Mouse (Mus musculus): ENCODE measurements around the gene Flot2. TPM values are rescaled to one million over a fixed set of nuclear protein-coding genes. Genes with fewer than 3 reads are reported as not detected.
A peak's percentile ranks its signal among the peaks of the same experiment; 100 is the strongest.

Flot2 gene
- polyA plus RNA-seq, 1 experiment = 5.4 TPM

- H3K4me1 ChIP-seq (ENCODE audit: control insufficient read depth) = peaks cover 92% of the 10 kb centered on the region
- H3K36me3 ChIP-seq (ENCODE audit: control insufficient read depth) = peaks cover 86% of the 10 kb centered on the region
- TF ChIP-seq TAL1 (IDR thresholded peaks at IDR 0.05; ENCODE audit: low read length) (no peak), GATA1 (IDR thresholded peaks at IDR 0.05; ENCODE audit: low read length) (no peak)
These were observed 34.8 kb downstream of the Flot2 start for GRCm38 (mm10) chr11:78072425-78073130.

DNA sequence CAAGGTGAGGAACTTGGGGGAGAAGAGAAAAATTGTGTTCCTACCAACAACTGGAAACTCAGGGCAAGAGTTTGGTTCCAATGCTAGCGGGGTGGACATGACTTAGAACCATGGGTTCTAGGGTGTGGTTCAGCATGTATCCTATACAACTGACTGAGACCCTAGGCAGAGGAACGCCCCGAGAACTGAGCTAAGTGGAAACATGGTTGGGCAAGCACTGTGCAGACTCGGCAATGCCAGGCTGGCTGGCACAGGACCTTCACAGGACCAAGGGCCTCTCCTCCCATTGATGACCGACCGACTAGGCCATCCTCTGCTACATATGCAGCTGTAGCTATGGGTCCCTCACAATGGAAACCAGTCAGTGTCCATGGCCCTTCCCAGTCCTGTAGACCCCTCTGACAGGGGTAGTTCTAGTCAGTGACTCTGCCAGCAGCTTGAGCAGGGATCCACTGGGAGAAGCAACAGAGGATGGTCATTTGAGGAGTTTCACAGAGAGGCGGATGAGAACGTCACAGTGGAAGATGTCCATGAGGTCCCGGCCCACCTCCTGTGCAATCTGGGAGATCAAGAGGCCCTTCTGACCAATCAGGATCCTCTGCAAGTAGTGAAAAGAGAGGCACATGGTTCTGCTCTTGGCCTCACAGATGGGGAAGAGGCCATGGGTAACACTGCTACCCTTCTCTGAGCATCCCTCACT lies 36.0 kb downstream of the Flot2 start:
- H3K4me3 ChIP-seq (replicated peaks) = peak overlapping the region; percentile 74
- H3K36me3 ChIP-seq (ENCODE audit: control insufficient read depth) = peaks cover 89% of the 10 kb centered on the region
- peaks cover 89% of the 10 kb centered on the region for H3K4me1 ChIP-seq (ENCODE audit: control insufficient read depth)
- TF ChIP-seq TAL1 (IDR thresholded peaks at IDR 0.05; ENCODE audit: low read length) (no peak), GATA1 (IDR thresholded peaks at IDR 0.05; ENCODE audit: low read length) (no peak)
- no peaks in the 10 kb centered on the region for H3K9me3 ChIP-seq (ENCODE audit: control insufficient read depth, low read length)
- no peaks in the 10 kb centered on the region for H3K27me3 ChIP-seq (ENCODE audit: control insufficient read depth)

More at GRCm38 (mm10) chr11:78072425-78073130, 34.8 kb downstream of the Flot2 start:
- Histone ChIP-seq H3K9me3 (ENCODE audit: control insufficient read depth, low read length) (no peaks in the 10 kb centered on the region), H3K27me3 (ENCODE audit: control insufficient read depth) (no peaks in the 10 kb centered on the region), H3K4me3 (replicated peaks) (peak overlapping the region; percentile 74)

- TF ChIP-seq GATA1 (IDR thresholded peaks at IDR 0.05; ENCODE audit: low read length) (peak; percentile 94), TAL1 (IDR thresholded peaks at IDR 0.05; ENCODE audit: low read length) (no peak)
- Histone ChIP-seq H3K27me3 (ENCODE audit: control insufficient read depth) (no peaks in the 10 kb centered on the region), H3K9me3 (ENCODE audit: control insufficient read depth, low read length) (no peaks in the 10 kb centered on the region), H3K36me3 (ENCODE audit: control insufficient read depth) (peaks cover 91% of the 10 kb centered on the region), H3K4me3 (replicated peaks) (peak overlapping the region; percentile 74), H3K4me1 (ENCODE audit: control insufficient read depth) (peaks cover 89% of the 10 kb centered on the region)
These were observed 36.5 kb downstream of the Flot2 start for GRCm38 (mm10) chr11:78074277-78074652.

DNA sequence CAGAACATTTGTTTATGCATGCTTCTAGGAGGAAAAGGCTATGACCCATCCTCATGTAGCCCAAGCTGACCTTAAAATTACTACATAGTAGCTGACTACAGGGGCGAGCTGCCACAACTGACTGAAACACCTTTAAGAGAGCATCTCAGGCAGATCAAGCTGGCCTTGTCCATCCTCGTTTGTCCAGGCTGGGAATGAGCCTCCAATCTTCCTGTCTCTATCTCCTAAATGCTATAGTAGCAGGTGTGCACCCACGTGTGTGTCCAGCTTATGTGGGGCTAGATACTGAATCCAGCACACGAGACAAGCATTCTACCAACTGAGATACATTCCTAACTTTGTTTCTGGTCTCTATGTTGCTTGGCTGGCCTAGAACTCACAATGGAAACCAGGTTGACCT lies 36.9 kb downstream of the Flot2 start:
- H3K9me3 ChIP-seq (ENCODE audit: control insufficient read depth, low read length) = no peaks in the 10 kb centered on the region
- peaks cover 89% of the 10 kb centered on the region for H3K4me1 ChIP-seq (ENCODE audit: control insufficient read depth)
- peak overlapping the region; percentile 74 for H3K4me3 ChIP-seq (replicated peaks)
- no peak for TF ChIP-seq TAL1 (IDR thresholded peaks at IDR 0.05; ENCODE audit: low read length)
- no peak for TF ChIP-seq GATA1 (IDR thresholded peaks at IDR 0.05; ENCODE audit: low read length)
- H3K27me3 ChIP-seq (ENCODE audit: control insufficient read depth) = no peaks in the 10 kb centered on the region
- peaks cover 89% of the 10 kb centered on the region for H3K36me3 ChIP-seq (ENCODE audit: control insufficient read depth)

DNA sequence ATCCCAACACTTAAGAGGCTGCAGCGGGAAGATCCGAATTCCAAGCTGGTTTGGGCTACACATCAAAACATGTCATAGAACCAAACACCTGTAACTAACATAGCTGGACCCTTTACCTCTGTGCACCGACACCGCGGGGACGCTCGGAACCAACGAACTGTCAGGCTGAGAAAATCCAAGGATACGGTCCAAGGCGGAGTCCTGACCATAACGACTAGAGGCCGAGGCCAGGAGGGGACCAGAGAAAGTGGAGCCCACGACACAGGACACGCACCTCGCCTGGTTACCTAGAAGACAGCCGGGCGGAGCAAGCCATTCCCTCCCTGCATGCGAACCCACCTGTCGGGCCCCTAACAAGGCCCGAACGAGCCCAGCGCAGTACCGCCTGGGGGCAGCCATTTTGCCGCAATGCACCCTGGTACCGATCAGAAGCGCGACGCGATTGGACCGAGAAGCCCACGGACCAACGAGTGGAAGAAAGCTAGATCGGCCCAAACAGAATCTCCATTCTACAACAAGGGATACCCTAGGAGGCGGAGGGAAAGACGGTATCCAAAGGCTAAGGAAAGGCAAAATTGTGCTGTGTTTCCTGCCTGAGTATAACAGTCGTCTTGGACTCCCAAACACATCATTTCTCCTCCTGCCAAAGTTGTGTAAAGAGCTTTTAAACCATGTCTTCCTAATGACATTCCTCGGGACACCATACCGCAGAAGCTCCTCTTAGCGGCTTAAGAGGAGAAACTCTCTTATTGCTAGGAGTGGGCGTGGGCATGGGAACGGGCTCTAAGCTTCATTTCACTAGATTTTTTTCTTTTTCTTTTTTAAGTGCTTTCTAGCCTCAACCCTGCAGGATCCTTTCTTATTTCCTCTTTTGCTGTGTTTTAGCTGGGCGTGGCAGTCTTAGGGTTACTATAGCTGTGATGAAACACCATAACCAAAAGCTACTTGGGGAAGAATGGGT lies 42.5 kb downstream of the Flot2 start, which contains the start of gene Eral1:
Gene Eral1 (minus strand): TSS at position 423 of the 961 bp plus-strand sequence.
- Histone ChIP-seq H3K9me3 (ENCODE audit: control insufficient read depth, low read length) (no peaks in the 10 kb centered on the region), H3K36me3 (ENCODE audit: control insufficient read depth) (peaks cover 35% of the 10 kb centered on the region), H3K4me1 (ENCODE audit: control insufficient read depth) (peaks cover 57% of the 10 kb centered on the region), H3K4me3 (replicated peaks) (peak within 1 kb of the TSS; percentile 78), H3K27me3 (ENCODE audit: control insufficient read depth) (no peaks in the 10 kb centered on the region)
- TF ChIP-seq GATA1 (IDR thresholded peaks at IDR 0.05; ENCODE audit: low read length) = no peak
- no peak for TF ChIP-seq TAL1 (IDR thresholded peaks at IDR 0.05; ENCODE audit: low read length)

DNA sequence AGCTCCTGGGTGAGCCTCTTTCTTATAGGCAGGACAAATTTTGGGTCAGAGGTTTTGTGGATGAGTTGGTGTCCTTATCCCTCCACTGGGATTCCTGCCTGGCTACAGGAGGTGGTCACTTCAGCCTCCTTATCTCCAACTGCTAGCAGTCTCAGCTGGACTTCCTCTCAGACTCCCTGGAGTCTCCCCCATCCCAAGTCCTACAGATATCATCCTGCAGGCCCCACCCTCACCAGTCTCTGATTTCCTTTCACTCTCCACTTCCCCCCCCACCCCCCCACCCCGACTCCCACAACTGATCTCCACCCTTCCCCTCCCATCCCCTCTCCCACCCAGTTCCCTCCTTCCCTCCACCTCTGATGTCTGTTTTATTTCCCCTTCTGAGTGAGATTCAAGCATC lies 45.9 kb downstream of the Flot2 start:
- TF ChIP-seq GATA1 (IDR thresholded peaks at IDR 0.05; ENCODE audit: low read length) (no peak), TAL1 (IDR thresholded peaks at IDR 0.05; ENCODE audit: low read length) (no peak)
- H3K9me3 ChIP-seq (ENCODE audit: control insufficient read depth, low read length) = no peaks in the 10 kb centered on the region
- peaks cover 34% of the 10 kb centered on the region for H3K4me1 ChIP-seq (ENCODE audit: control insufficient read depth)
- H3K4me3 ChIP-seq (replicated peaks) = no peak overlapping the region
- peaks cover 4% of the 10 kb centered on the region for H3K36me3 ChIP-seq (ENCODE audit: control insufficient read depth)
- H3K27me3 ChIP-seq (ENCODE audit: control insufficient read depth) = no peaks in the 10 kb centered on the region

DNA sequence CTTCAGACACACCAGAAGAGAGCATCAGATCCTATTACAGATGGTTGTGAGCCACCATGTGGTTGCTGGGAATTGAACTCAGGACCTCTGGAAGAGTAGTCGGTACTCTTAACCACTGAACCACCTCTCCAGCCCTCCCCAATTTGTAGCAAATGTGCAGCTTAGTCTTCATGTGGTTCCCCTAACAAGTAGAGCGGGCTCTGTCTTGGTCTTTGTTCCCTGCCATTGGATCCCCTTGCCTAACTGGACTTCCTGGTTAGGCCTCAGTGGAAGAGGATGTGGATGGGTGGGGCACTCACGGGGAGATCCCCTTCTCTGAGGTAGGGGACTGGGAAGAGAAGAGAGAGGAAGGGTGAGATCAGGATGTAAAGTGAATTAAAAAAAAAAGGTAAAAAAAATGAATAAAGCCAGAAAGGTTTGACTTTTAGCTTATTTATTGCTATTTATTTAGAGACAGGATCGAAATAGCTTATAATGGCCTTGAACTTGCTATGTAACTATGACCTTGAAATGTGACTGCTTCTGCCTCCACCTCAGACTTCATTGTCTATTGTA lies 49.3 kb downstream of the Flot2 start:
- peaks cover 9% of the 10 kb centered on the region for H3K4me1 ChIP-seq (ENCODE audit: control insufficient read depth)
- H3K4me3 ChIP-seq (replicated peaks) = no peak overlapping the region
- H3K27me3 ChIP-seq (ENCODE audit: control insufficient read depth) = no peaks in the 10 kb centered on the region
- no peaks in the 10 kb centered on the region for H3K9me3 ChIP-seq (ENCODE audit: control insufficient read depth, low read length)
- TF ChIP-seq TAL1 (IDR thresholded peaks at IDR 0.05; ENCODE audit: low read length) (no peak), GATA1 (IDR thresholded peaks at IDR 0.05; ENCODE audit: low read length) (no peak)
- H3K36me3 ChIP-seq (ENCODE audit: control insufficient read depth) = no peaks in the 10 kb centered on the region

GRCm38 (mm10) chr11:78087756-78088281 lies 50.1 kb downstream of the Flot2 start:
- Histone ChIP-seq H3K4me3 (replicated peaks) (no peak overlapping the region), H3K4me1 (ENCODE audit: control insufficient read depth) (peaks cover 9% of the 10 kb centered on the region), H3K9me3 (ENCODE audit: control insufficient read depth, low read length) (no peaks in the 10 kb centered on the region), H3K36me3 (ENCODE audit: control insufficient read depth) (no peaks in the 10 kb centered on the region), H3K27me3 (ENCODE audit: control insufficient read depth) (no peaks in the 10 kb centered on the region)
- TF ChIP-seq GATA1 (IDR thresholded peaks at IDR 0.05; ENCODE audit: low read length) (no peak), TAL1 (IDR thresholded peaks at IDR 0.05; ENCODE audit: low read length) (no peak)

Measured in erythroblast, embryonic 14.5 days (primary cell).